Mouse (Mus musculus): Measurements from ENCODE around the gene Acyp1. TPM values are rescaled to one million over a fixed set of nuclear protein-coding genes. Genes with fewer than 3 reads are reported as not detected.

The Acyp1 gene
- polyA plus RNA-seq, 1 experiment from 2014 or later = 50.3 TPM

DNA sequence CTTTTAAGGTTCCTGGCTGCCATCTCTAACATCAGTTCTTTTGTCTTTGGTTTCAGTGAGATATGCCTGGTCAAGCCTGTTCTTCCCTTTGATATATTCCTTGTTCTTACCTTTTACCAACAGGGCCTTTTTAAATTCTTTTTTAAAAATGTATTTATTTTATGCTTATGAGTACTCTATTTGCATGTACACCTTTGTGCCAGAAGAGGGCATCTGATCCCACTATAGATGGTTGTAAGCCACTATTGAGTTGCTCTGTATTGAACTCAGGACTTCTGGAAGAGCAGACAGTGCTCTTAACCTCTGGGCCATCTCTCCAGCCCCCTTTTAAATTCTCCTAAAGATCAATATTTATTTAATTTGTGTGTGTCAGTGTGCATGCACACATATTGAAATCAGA, 4.7 kb upstream of the Acyp1 start:
- no peak overlapping the region for H3K4me2 ChIP-seq (replicated peaks; ENCODE audit: low read depth)
- H3K27me3 ChIP-seq (replicated peaks; ENCODE audit: control insufficient read depth, insufficient read depth, low read length) = peaks cover 11% of the 10 kb centered on the region
- no peak overlapping the region for H3K9ac ChIP-seq (ENCODE audit: low read depth, low read length)
- no peaks in the 10 kb centered on the region for H3K9me3 ChIP-seq (ENCODE audit: control insufficient read depth)
- no peak for ATAC-seq
- no peaks in the 10 kb centered on the region for H3K4me1 ChIP-seq (replicated peaks; ENCODE audit: control insufficient read depth, insufficient read depth, low read length)
- 0 out of 2 replicates have a peak, but pooled peaks have one; percentile 26 for TF ChIP-seq CTCF (IDR thresholded peaks at IDR 0.05; ENCODE audit: low read depth)
- no peaks in the 10 kb centered on the region for H3K36me3 ChIP-seq (ENCODE audit: control insufficient read depth, insufficient read depth)
- no peak overlapping the region for H3K27ac ChIP-seq (ENCODE audit: low read depth, low read length)
- no peak overlapping the region for H3K4me3 ChIP-seq (ENCODE audit: low read depth, low read length)

DNA sequence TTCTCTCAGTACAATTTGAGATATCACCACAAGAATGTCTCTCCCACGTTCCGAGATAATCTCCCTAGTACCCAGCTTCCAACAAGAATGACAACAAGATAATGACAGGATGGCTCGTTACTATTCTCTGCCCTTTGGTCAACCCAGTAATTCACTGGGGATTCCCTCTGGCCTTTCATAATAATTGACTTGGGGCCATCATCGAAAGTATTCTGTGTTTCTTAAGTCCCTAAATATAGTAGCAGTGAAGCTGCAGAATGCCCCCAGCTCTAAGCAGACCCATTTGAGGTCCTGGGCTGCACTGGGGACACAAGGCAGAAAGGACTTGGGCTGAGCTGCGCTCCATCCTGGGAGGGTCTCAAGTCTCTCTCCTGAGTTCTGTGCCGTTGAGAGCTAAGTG, 4.0 kb upstream of the Acyp1 start:
- no peak for ATAC-seq
- Histone ChIP-seq H3K36me3 (ENCODE audit: control insufficient read depth, insufficient read depth) (no peaks in the 10 kb centered on the region), H3K4me2 (replicated peaks; ENCODE audit: low read depth) (no peak overlapping the region)

DNA sequence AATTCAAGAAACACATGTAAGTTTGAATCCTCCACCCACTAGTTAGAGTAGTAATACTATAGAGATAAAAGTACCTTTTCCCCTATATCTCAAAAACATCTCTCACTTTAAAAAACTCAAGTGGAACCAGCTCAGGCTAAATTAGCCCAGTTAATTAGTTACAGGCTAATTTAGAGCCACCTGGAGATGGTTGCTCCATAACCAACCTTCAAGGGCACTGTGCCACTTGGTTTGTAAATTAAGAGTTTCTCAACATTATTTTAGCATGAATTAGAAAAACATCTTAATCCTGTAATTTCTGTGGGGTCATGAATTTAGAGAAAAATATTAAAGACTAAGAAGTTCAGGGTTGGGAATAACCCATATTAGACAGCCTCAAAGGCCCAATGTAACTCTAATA, 3.3 kb upstream of the Acyp1 start:
- no peak for ATAC-seq
- H3K4me3 ChIP-seq (ENCODE audit: low read depth, low read length) = no peak overlapping the region
- H3K4me2 ChIP-seq (replicated peaks; ENCODE audit: low read depth) = no peak overlapping the region
- no peak overlapping the region for H3K9ac ChIP-seq (ENCODE audit: low read depth, low read length)
- H3K27ac ChIP-seq (ENCODE audit: low read depth, low read length) = no peak overlapping the region
- TF ChIP-seq CTCF (IDR thresholded peaks at IDR 0.05; ENCODE audit: low read depth) = no peak
- no peaks in the 10 kb centered on the region for H3K36me3 ChIP-seq (ENCODE audit: control insufficient read depth, insufficient read depth)
- peaks cover 11% of the 10 kb centered on the region for H3K27me3 ChIP-seq (replicated peaks; ENCODE audit: control insufficient read depth, insufficient read depth, low read length)
- no peaks in the 10 kb centered on the region for H3K4me1 ChIP-seq (replicated peaks; ENCODE audit: control insufficient read depth, insufficient read depth, low read length)
- no peaks in the 10 kb centered on the region for H3K9me3 ChIP-seq (ENCODE audit: control insufficient read depth)

More for the DNA sequence above, 4.0 kb upstream of the Acyp1 start:
- no peak overlapping the region for H3K9ac ChIP-seq (ENCODE audit: low read depth, low read length)
- no peak overlapping the region for H3K27ac ChIP-seq (ENCODE audit: low read depth, low read length)
- H3K4me1 ChIP-seq (replicated peaks; ENCODE audit: control insufficient read depth, insufficient read depth, low read length) = no peaks in the 10 kb centered on the region
- H3K27me3 ChIP-seq (replicated peaks; ENCODE audit: control insufficient read depth, insufficient read depth, low read length) = peaks cover 11% of the 10 kb centered on the region
- no peak for TF ChIP-seq CTCF (IDR thresholded peaks at IDR 0.05; ENCODE audit: low read depth)
- no peak overlapping the region for H3K4me3 ChIP-seq (ENCODE audit: low read depth, low read length)
- H3K9me3 ChIP-seq (ENCODE audit: control insufficient read depth) = no peaks in the 10 kb centered on the region
- WGBS = 56% methylated on average over 6 of the region's 6 CpGs

DNA sequence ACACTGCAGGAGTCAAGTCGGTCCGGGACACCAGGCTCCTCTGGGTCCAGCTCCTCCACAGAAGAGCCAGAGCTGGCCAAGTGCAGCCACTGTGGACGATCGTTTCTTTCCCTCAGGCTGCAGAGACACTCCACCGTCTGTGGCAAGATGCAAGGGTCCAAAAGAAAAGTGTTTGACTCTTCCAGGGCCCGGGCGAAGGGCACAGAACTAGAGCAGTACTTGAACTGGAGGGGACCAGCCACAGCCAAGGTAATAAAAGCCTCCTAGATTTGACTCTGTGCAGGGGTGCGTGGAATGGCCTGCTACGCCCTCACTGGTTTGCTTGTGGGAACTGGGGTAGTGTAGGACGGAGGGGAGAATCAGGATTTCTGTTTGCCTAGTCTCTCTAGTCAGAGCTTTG, 2.4 kb upstream of the Acyp1 start:
- TF ChIP-seq CTCF (IDR thresholded peaks at IDR 0.05; ENCODE audit: low read depth) = no peak
- peak overlapping the region; percentile 21 for H3K4me2 ChIP-seq (replicated peaks; ENCODE audit: low read depth)
- WGBS = 79% methylated on average over 10 of the region's 10 CpGs
- no peaks in the 10 kb centered on the region for H3K9me3 ChIP-seq (ENCODE audit: control insufficient read depth)
- H3K27ac ChIP-seq (ENCODE audit: low read depth, low read length) = no peak overlapping the region
- H3K4me1 ChIP-seq (replicated peaks; ENCODE audit: control insufficient read depth, insufficient read depth, low read length) = no peaks in the 10 kb centered on the region
- H3K36me3 ChIP-seq (ENCODE audit: control insufficient read depth, insufficient read depth) = no peaks in the 10 kb centered on the region
- no peak overlapping the region for H3K9ac ChIP-seq (ENCODE audit: low read depth, low read length)
- ATAC-seq = no peak
- H3K4me3 ChIP-seq (ENCODE audit: low read depth, low read length) = no peak overlapping the region
- peaks cover 11% of the 10 kb centered on the region for H3K27me3 ChIP-seq (replicated peaks; ENCODE audit: control insufficient read depth, insufficient read depth, low read length)

DNA sequence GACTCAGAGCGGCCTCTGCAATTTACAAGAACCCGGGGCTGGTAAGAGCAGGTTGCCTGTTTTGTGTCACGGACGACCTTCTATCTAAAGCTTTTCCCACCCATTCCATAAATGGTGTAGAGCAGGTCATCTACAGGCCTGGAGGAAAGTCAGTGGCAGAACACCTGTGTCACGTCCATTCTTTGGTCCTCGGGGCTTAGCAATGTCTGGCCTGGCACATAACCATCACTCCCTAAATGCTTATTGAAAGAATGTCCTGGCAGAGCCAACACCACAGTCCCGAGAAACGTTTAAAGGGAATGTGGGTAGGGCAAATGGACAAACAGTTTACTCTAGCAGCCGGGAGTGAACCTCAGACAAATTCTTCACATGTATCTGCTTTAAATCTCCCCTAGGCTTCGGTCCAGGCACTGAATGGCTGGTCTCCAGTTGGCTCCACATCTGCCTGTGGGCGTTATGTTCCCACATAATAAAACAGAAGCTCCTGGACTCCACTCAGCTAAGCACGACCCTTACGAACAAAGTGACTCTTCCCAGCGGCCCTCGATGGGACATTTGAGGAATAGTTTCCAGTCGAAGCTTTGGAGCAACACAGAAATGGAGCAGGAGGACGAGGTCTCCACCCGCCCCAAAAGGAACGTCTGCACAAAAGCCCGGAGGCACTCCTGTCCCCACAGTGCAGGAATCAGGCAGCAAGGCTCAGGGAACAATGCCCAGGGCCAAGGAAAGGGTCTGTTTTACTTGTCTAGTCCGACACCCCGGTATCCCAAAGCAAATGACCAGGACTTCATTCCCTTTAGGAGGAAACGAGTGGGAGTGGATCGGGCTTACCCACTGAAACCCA, 1.1 kb upstream of the Acyp1 start:
- no peak for ATAC-seq

DNA sequence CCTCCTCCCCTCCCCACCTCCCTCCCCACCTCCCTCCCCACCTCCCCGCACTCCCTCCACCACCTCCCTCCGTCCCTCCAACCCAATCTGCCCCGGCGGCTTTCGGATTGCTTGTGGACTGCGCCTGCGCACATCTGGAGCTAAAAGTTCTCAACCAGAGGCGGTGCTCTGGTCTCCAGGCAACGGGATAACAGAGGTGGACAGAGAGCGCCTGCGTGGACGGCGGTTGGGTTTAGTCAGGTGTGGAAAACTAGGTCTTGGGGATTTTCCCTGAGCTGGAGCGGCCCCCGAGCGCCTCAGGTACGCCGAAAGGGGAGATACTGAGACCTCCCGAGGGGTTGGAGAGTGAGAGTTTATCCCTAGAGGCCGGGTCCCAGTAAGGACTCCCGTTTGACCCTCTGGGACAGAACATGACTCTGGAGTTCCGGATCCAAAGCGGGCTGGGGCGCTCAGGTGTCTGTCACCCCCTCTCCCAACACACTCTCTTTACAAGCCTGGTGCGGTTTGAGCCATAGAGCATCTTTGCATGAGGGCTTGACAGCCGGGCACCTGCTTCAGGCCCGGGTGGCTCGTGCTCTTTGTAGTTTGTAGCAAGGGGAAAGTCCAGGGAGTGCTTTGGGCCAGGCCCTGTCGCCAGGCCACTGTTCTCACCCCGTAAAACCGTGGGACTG, 383 bp upstream of the Acyp1 start, which contains the start of gene Zc2hc1c:
TSS of gene Zc2hc1c (plus strand) at position 106 of the 671 bp plus-strand sequence.
- Histone ChIP-seq H3K4me2 (replicated peaks; ENCODE audit: low read depth) (peak within 1 kb of the TSS; percentile 77), H3K9me3 (ENCODE audit: control insufficient read depth) (no peaks in the 10 kb centered on the region), H3K9ac (ENCODE audit: low read depth, low read length) (peak within 1 kb of the TSS; percentile 40; the same call in 1 of the 2 replicates), H3K27ac (ENCODE audit: low read depth, low read length) (peak within 1 kb of the TSS; percentile 29; the same call in 1 of the 2 replicates), H3K27me3 (replicated peaks; ENCODE audit: control insufficient read depth, insufficient read depth, low read length) (peaks cover 11% of the 10 kb centered on the region), H3K36me3 (ENCODE audit: control insufficient read depth, insufficient read depth) (no peaks in the 10 kb centered on the region), H3K4me1 (replicated peaks; ENCODE audit: control insufficient read depth, insufficient read depth, low read length) (no peaks in the 10 kb centered on the region), H3K4me3 (ENCODE audit: low read depth, low read length) (peak within 1 kb of the TSS; percentile 50)
- 3% methylated on average over 31 of the region's 31 CpGs for WGBS
- TF ChIP-seq CTCF (IDR thresholded peaks at IDR 0.05; ENCODE audit: low read depth) = no peak
- ATAC-seq = peak; percentile 77

More for the DNA sequence above, 1.1 kb upstream of the Acyp1 start:
- TF ChIP-seq CTCF (IDR thresholded peaks at IDR 0.05; ENCODE audit: low read depth) = no peak
- peaks cover 11% of the 10 kb centered on the region for H3K27me3 ChIP-seq (replicated peaks; ENCODE audit: control insufficient read depth, insufficient read depth, low read length)
- H3K4me3 ChIP-seq (ENCODE audit: low read depth, low read length) = peak overlapping the region; percentile 50
- 52% methylated on average over 24 of the region's 24 CpGs for WGBS
- no peaks in the 10 kb centered on the region for H3K9me3 ChIP-seq (ENCODE audit: control insufficient read depth)
- H3K4me1 ChIP-seq (replicated peaks; ENCODE audit: control insufficient read depth, insufficient read depth, low read length) = no peaks in the 10 kb centered on the region
- no peaks in the 10 kb centered on the region for H3K36me3 ChIP-seq (ENCODE audit: control insufficient read depth, insufficient read depth)
- H3K27ac ChIP-seq (ENCODE audit: low read depth, low read length) = peak overlapping the region; percentile 29; the same call in 1 of the 2 replicates
- H3K9ac ChIP-seq (ENCODE audit: low read depth, low read length) = no peak overlapping the region
- H3K4me2 ChIP-seq (replicated peaks; ENCODE audit: low read depth) = peak overlapping the region; percentile 77
